Mouse (Mus musculus) left cerebral cortex, postnatal 36 days (tissue): ENCODE results near the gene Cnot6l. TPM values are rescaled to one million over a fixed set of nuclear protein-coding genes. Genes with fewer than 3 reads are reported as not detected.
A peak's percentile ranks its signal among the peaks of the same experiment; 100 is the strongest.

ENCODE experiments used
- DNase-seq, 2 experiments: peaks; one replicate each; pipeline ENCODE4 v3.0.0; 2021 to 2022; ENCODE audit warnings: low spot score in 2 of 2, mixed read lengths in 1 of 2
- intact Hi-C: fragments of 180-260 bp; cut with DNase I; formaldehyde crosslinking; loops from one replicate; pipeline ENCODE4 v1.15.1; 2025
- total RNA-seq, 2 experiments: library from RNA; stranded (reverse); gene quantifications; 2 replicates each; pipeline ENCODE4 v1.2.3; 2021

Cnot6l gene
- 10 to 100 TPM; 59.9 to 86.1 TPM for total RNA-seq

- no peak for DNase-seq
- intact Hi-C loops: no loop called here
Observed at GRCm38 (mm10) chr5:96164021-96164411, at the start of gene Cnot6l. Gene Cnot6l, minus strand, starts transcription at chr5:96164171.

DNA sequence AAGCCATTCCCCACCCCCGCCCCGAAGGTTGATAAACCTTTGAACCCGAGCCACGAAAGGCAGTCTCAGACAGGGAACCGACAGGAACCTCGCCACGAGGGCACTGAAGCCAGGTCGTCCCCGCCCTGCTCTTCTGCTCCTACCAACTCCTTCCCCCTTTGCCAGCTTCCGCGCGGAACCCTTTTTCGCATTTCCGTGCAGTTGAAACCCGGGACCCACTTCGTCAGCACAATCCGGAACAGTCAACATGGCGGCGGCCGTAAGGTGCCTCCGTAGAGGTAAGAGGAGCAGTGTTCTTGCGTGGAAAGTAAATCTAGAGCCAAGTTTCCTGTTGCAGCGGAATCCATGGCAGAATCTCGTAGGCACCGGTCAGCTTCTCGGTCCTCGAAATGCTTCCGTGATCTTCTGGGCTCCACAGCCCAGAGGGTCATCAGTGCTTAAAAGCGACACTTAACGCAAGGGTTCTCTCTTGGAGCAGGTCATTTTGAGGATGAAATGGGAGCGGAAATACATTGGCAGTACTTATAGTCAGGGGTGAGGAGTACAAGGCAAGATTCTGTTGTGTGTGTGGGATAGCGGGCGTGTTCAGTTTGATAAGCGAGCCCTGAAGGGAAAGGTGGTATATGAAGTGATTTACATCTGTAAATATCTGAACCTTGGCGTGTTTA is 46.1 kb upstream of the Cnot6l start:
- intact Hi-C loops: loop anchor here (2.0 kb wide), 1 partner anchor 47 kb away; no protein-coding TSS in a partner anchor
- peak; percentile 90 to 92 for DNase-seq

GRCm38 (mm10) chr5:96209459-96209858 is 45.5 kb upstream of the Cnot6l start, which contains the start of gene Mrpl1:
Gene Mrpl1, plus strand, starts transcription at chr5:96209493.
- intact Hi-C loops: no loop called here
- peak; percentile 10 to 28 for DNase-seq

- intact Hi-C loops: no loop called here
- no peak for DNase-seq
Observed at GRCm38 (mm10) chr5:96208543-96208942, 44.6 kb upstream of the Cnot6l start.

DNA sequence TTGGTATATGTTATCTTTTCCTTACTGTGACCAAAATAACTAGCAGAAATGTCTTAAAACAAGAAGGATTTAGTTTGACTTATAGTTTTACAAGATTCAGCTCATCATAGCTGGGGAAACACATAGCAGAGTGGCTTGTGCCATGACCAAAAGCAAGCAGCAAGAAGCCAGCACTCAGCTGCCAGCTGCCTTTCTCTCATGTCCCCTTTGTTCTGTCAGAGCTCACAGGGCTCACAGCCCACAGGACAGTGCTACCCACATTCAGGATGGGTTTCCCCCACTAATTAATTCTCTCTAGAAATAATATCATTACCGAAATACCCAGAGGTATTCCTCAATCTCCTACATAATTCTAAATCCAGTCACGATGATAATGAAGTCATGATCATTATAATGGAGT is 43.6 kb upstream of the Cnot6l start:
- DNase-seq: no peak
- intact Hi-C loops: no loop called here

- DNase-seq: no peak
- intact Hi-C loops: no loop called here
Observed at GRCm38 (mm10) chr5:96206897-96207296, 42.9 kb upstream of the Cnot6l start.

DNA sequence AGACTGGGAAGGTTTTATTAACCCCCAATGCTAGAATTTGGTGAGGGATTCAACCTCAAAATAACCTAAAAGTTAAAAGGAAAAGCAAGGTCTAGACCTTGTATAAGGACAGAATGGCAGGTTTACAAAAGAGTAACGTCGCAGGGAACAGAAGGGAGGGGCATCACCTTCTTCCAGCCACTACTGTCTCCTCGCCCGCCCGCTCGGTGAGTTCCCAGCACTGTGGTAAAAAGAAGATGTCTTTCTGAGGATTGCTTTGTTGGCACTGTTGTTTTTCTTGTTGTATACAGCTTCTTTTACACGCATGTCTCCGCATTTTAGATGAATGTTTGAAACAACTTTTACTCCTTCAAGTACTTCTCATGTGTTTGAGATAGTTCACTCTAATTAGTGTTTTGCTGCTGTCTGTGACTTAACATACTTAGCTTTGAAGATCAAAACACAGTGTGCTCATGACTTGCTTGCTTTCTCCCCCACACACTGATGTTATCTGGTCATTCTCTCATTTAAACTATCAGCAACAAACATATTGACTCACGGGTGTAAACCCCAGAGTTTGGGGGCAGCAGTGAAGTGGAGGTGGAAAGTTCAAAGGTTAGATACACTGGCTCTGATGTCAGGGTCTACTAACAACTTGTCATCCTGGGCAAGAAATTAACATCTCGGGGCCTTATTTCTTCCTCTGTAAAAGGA is 37.6 kb upstream of the Cnot6l start:
- no peak for DNase-seq
- intact Hi-C loops: no loop called here

GRCm38 (mm10) chr5:96200269-96200668 is 36.3 kb upstream of the Cnot6l start:
- no peak for DNase-seq
- intact Hi-C loops: no loop called here

- no peak for DNase-seq
- intact Hi-C loops: no loop called here
Observed at GRCm38 (mm10) chr5:96198271-96198670, 34.3 kb upstream of the Cnot6l start.

DNA sequence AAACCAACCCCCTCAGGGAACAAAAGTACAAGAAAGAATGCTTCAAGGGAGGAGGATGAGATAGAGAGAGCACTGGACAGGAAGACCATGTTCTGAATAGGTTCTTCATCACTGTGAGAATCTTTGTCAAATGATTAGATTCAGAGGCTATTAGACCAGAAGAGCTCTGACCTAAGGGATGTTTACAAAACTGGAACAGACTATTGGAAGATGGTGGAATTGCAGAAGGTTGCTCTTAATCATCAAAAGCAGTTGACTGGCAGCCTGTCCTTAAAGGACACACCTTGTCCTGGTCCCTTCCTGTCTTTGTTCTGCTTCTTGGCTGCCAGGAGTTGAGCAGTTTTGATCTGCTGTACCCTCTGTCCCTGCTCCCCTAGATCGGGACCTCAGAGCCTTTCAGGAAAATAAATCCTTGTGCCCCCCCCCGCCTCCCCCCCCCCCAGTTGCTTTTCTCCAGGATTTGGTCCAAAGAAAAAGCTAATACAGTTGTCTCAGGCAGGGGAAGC is 32.6 kb upstream of the Cnot6l start:
- intact Hi-C loops: no loop called here
- DNase-seq: no peak

- intact Hi-C loops: no loop called here
- no peak for DNase-seq
Observed at GRCm38 (mm10) chr5:96191251-96191650, 27.3 kb upstream of the Cnot6l start.

GRCm38 (mm10) chr5:96189761-96190160 is 25.8 kb upstream of the Cnot6l start:
- DNase-seq: no peak
- intact Hi-C loops: no loop called here

GRCm38 (mm10) chr5:96183987-96184386 is 20.0 kb upstream of the Cnot6l start:
- no peak for DNase-seq
- intact Hi-C loops: no loop called here

DNA sequence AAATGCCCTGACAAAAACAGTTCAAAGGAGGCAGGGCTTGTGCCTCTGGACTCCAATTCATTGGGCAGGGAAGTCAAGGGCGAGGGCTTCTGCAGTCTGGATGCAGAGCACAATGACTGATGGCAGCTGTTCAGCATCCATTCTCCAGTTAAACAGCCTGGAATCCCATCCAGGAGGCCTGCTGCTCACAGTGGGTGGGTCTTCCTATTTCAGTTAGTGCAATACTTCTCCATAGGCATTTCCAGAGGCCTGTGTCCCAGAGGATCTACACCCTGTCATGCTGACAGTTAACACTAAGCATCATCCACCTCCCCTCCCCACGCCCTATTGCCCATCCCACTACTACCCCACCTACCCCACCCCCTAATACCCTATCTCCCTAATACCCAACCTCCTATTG is 19.2 kb upstream of the Cnot6l start:
- intact Hi-C loops: no loop called here
- DNase-seq: no peak

DNA sequence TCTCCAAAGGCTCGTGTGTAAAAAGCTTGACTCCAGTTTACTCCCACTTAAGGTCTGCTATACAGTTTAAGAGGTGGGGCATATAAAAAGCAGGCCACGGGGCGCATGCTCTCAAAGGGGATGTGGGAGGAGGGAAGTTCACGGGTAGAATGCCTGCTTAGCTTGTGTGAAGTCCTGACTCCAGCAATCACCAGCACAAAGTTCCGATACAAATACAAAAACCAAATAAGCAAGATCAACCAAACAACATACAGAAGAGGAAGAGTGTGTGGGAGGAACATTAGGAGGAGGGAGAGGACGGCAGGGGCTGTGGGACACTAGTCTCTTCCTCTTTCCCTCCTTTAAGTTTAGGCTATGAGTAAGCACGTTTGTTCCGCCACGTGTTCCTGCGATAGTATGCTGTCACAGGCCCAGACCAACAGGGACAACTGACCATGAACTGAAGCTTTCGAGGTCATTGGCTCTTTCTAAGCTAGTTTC is 12.9 kb upstream of the Cnot6l start:
- no peak for DNase-seq
- intact Hi-C loops: no loop called here

DNA sequence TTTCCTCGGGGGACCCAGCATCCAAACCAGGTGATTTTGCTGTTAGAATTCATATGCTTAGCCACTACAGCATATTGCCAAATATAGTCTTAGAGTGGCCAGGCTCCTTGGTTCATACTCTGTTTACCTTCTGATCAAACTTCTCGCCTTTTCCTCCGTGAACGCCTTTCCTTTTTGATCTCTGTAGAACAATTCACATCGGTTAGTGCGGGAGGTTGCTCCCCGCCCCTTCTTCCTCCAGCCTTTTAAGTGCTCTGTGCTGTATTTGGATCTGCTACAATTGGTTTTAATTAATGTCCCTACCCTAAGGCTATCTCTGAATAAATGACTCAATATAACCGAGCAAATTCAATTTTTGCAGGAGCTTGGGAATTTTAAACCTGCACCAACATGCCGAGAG is 12.2 kb upstream of the Cnot6l start:
- intact Hi-C loops: no loop called here
- no peak for DNase-seq

DNA sequence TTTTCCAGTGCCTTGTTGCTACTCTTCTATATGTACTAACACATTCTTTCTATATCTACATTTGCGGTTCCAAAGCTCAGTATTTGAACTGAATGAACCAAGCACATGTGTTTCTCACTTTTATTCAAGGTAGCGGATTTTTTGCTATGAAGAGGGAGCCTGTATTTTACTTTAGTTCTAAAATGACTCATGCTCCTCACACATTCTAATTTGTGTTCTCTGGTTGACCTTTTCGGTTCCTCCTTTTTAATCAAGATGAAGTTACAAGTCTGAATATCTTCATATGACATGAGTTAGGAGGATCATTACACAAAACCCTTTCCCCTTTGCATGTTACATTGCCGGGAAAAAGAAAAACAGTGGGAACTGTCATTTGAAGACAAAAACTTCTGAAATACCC is 7.8 kb upstream of the Cnot6l start:
- no peak for DNase-seq
- intact Hi-C loops: no loop called here

DNA sequence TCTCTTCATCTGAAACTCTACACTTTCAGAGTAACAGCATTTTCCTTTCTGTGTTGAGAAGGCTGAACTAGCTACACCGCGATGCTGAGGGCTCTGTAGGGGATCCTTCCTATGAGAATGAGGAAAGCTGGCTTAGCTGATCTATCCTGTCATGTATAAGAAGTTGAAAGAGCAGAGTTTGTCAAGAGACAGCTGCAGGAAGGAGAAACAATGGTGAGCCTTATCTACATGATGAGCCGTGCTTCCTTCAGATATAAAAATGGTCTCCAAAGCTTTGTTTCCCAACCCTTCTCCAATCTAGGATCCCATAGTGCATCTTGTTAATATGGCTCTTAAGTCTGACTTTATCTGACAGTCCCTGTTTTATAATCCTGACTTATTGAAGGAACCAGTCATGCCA is 6.5 kb upstream of the Cnot6l start:
- intact Hi-C loops: no loop called here
- no peak for DNase-seq

DNA sequence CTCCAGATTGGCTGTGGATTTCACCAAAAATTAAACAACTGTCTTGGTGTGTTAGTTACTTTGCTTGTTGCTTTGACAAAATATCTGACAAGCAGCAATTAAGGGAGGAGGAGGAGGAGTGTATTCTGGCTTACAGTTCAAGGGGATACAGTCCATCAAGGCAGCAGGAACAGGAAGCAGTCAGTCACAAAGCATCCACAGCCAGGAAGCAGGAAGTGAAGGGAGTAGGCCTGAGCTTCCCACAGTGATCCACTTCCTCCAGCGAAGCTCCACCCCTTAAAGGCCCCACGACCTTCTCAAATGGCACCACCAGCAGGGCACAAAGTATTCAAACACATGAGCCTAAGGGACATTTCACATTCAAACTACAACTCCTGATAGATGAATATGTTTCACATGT is 2.8 kb upstream of the Cnot6l start:
- intact Hi-C loops: no loop called here
- no peak for DNase-seq

- no peak for DNase-seq
- intact Hi-C loops: loop anchor here (2.0 kb wide), 1 partner anchor 47 kb away; no protein-coding TSS in a partner anchor
Observed at GRCm38 (mm10) chr5:96163396-96164020, 463 bp downstream of the Cnot6l start.
